Mouse (Mus musculus) thymus, adult 2 months (tissue): Measurements from ENCODE around the gene Mfsd10. TPM values are rescaled to one million over a fixed set of nuclear protein-coding genes. Genes with fewer than 3 reads are reported as not detected.

Experiments
- DNase-seq: peaks from one replicate; pipeline ENCODE4 v3.0.0; 2021
- H3K27ac ChIP-seq: fragments of 200-500 bp; 2 replicates; pipeline ENCODE4 v1.5.1; 2012; ENCODE audit warnings: low read length, control low read depth; ENCODE audit not compliant: control insufficient read depth, insufficient read depth
- H3K27me3 ChIP-seq: fragments of 200-500 bp; 2 replicates; pipeline ENCODE4 v1.6.1; 2012; ENCODE audit warnings: mild to moderate bottlenecking, low read length, moderate library complexity, mixed read lengths; ENCODE audit not compliant: control insufficient read depth, insufficient read depth
- H3K36me3 ChIP-seq: fragments of 200-500 bp; 2 replicates; pipeline ENCODE4 v1.6.1; 2012; ENCODE audit warnings: mild to moderate bottlenecking, low read length, moderate library complexity; ENCODE audit not compliant: control insufficient read depth, insufficient read depth
- H3K4me1 ChIP-seq: fragments of 200-500 bp; replicated peaks from 2 replicates; pipeline ENCODE4 v1.6.1; 2012; ENCODE audit warnings: low read length; ENCODE audit not compliant: control insufficient read depth, insufficient read depth
- H3K4me3 ChIP-seq: fragments of 200-500 bp; 2 replicates; pipeline ENCODE4 v1.5.1; 2012; ENCODE audit warnings: mild to moderate bottlenecking, low read length, control low read depth, moderate library complexity; ENCODE audit not compliant: control insufficient read depth, insufficient read depth
- CTCF ChIP-seq: fragments of 200-500 bp; IDR thresholded peaks from 2 replicates; pipeline ENCODE4 v1.5.1; 2012; ENCODE audit warnings: mild to moderate bottlenecking, control low read depth, low read length, moderate library complexity, borderline replicate concordance; ENCODE audit not compliant: control insufficient read depth, poor library complexity, insufficient read depth; ENCODE audit errors: extremely low read depth
- POLR2A ChIP-seq: fragments of 200-500 bp; IDR thresholded peaks from 2 replicates; pipeline ENCODE4 v1.6.1; 2012; ENCODE audit warnings: mild to moderate bottlenecking, low read length, control low read depth, moderate library complexity; ENCODE audit not compliant: control insufficient read depth, poor library complexity, insufficient read depth; ENCODE audit errors: extremely low read depth
- WGBS: fragments of 180-500 bp; shearing (Covaris S2); methylation state at CpG from one replicate; pipeline ENCODE4 v1.1.7; 2018; 5-methylcytosine and 5-hydroxymethylcytosine counted together
- polyA plus RNA-seq: library from polyadenylated mRNA; depleted of rRNA; stranded (reverse); fragments of >200 nt; gene quantifications from 2 replicates; pipeline ENCODE4 v1.2.3, GENCODE M21; 2012; rRNA removed

Mfsd10 gene
- polyA plus RNA-seq: 217 TPM in 2 replicates

DNA sequence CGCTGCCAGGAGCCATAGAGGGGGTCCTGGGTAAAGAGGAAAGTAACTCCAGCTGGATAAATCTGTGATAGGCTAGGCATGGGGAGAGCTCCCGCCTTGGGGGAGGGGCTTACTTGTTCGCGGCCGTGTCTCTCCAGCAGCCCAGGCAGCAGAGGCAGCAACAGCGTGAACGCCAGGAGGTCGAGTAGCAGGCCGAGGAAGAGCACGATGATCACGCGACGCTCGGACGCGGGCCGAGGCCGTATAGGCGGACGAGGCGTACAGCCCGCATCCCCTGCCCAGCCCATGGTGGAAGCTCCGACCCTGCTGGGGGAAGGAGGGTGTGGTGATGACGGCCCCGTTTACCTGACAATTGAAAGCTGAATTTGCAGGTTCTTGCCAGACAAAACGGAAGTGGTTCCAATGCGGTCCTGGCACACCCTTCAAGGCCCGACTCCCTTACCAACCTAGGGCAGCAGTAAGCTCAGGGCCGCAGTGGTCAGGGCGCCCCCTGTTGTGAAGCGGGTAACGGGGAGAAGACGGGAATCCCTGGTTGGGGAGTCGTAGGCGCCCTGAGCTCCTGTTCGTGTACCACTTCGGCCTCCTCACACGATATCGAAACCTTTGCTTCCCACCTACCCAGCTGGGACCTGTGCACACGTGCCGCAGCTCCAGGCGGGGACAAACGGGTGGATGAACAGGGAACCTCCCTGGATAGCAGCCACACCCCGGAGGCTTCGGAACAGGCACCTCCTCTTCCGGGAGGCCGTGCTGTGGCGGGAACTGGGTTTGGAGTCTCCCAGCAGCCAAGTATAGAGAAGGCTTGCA lies at the start of gene Mfsd10:
Mfsd10 (minus strand) TSS at position 732 of the 807 bp plus-strand sequence.
- peak within 1 kb of the TSS; percentile 76 for H3K4me3 ChIP-seq
- H3K27ac ChIP-seq: peak within 1 kb of the TSS; percentile 46
- H3K4me1 ChIP-seq: peaks cover 24% of the 10 kb centered on the region
- TF ChIP-seq CTCF (0 out of 2 replicates have a peak, but pooled peaks have one; percentile 57), POLR2A (0 out of 2 replicates have a peak, but pooled peaks have one; percentile 30)
- peak; percentile 78 for DNase-seq
- H3K27me3 ChIP-seq: no peaks in the 10 kb centered on the region
- H3K36me3 ChIP-seq: no peaks in the 10 kb centered on the region; the same call in 1 of the 2 replicates
- under 1% methylated on average over 48 of the region's 48 CpGs for WGBS

GRCm38 (mm10) chr5:34670280-34670679 lies 33.3 kb upstream of the Mfsd10 start:
- no peak for DNase-seq
- no peak overlapping the region for H3K27ac ChIP-seq
- no peaks in the 10 kb centered on the region for H3K27me3 ChIP-seq
- peaks cover 5% of the 10 kb centered on the region; the same call in 1 of the 2 replicates for H3K36me3 ChIP-seq
- TF ChIP-seq POLR2A (no peak), CTCF (no peak)
- H3K4me1 ChIP-seq: no peaks in the 10 kb centered on the region
- H3K4me3 ChIP-seq: no peak overlapping the region
- WGBS: 97% methylated on average over 4 of the region's 4 CpGs

- Histone ChIP-seq H3K4me1 (no peaks in the 10 kb centered on the region), H3K36me3 (peaks cover 5% of the 10 kb centered on the region; the same call in 1 of the 2 replicates), H3K27me3 (no peaks in the 10 kb centered on the region; the same call in 1 of the 2 replicates), H3K4me3 (no peak overlapping the region), H3K27ac (no peak overlapping the region)
- DNase-seq: no peak
- no peak for TF ChIP-seq CTCF
- TF ChIP-seq POLR2A: no peak
- WGBS: 97% methylated on average over 2 of the region's 2 CpGs
These were observed 32.5 kb upstream of the Mfsd10 start for GRCm38 (mm10) chr5:34669493-34669892.

DNA sequence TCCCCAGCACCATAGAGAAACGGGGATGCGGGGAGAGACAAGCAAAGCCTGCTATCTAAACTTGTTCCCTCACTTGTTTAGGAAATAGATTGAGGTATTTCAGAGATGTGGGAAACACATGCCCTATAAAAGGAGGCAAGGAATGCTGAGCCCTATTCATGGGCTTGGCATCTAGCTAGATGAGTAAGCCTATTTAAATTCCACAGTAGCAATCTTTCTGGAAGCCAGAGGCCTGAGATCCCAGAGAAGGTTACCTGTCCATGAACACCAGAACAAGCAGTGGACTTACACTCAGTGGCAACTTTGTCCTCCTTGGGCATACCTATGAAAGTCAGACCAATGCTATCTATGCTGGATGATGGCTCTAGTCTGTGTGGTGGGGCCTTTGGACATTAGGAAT lies 26.2 kb upstream of the Mfsd10 start:
- WGBS: 100% methylated on average over 2 of the region's 2 CpGs
- no peak for DNase-seq
- Histone ChIP-seq H3K4me1 (peaks cover 5% of the 10 kb centered on the region), H3K27me3 (no peaks in the 10 kb centered on the region; the same call in 1 of the 2 replicates), H3K4me3 (no peak overlapping the region), H3K27ac (no peak overlapping the region), H3K36me3 (no peaks in the 10 kb centered on the region)
- TF ChIP-seq POLR2A (no peak), CTCF (no peak)

- 91% methylated on average over 4 of the region's 4 CpGs for WGBS
- Histone ChIP-seq H3K27me3 (no peaks in the 10 kb centered on the region; the same call in 1 of the 2 replicates), H3K27ac (no peak overlapping the region), H3K4me3 (no peak overlapping the region), H3K4me1 (peaks cover 5% of the 10 kb centered on the region), H3K36me3 (0 out of 2 replicates have a peak, but pooled peaks cover 4% of the 10 kb centered on the region)
- no peak for DNase-seq
- TF ChIP-seq POLR2A (no peak), CTCF (no peak)
These were observed 24.9 kb upstream of the Mfsd10 start for GRCm38 (mm10) chr5:34661909-34662308.

GRCm38 (mm10) chr5:34660591-34661130 lies 23.6 kb upstream of the Mfsd10 start:
- no peak for DNase-seq
- Histone ChIP-seq H3K4me1 (peaks cover 5% of the 10 kb centered on the region), H3K36me3 (peaks cover 5% of the 10 kb centered on the region), H3K27ac (peak overlapping the region; percentile 38), H3K4me3 (peak overlapping the region; percentile 69), H3K27me3 (no peaks in the 10 kb centered on the region; the same call in 1 of the 2 replicates)
- WGBS: under 1% methylated on average over 57 of the region's 57 CpGs
- TF ChIP-seq CTCF: no peak
- TF ChIP-seq POLR2A: no peak
